ENCODE assay signal across 8 mouse cellular contexts in genomic region chr5:105731173-105731626, GRCm38 (mm10). TPM values are rescaled to one million over a fixed set of nuclear protein-coding genes. Genes with fewer than 3 reads are reported as not detected.
DNase-seq lines count a peak whose midpoint lies in the region; ATAC-seq and TF ChIP-seq lines count a peak whose summit lies in the region.

No protein-coding gene starts in this region.

- peaks cover 26% of the 10 kb centered on the region for H3K4me1 ChIP-seq in embryonic facial prominence, embryonic 13.5 days
- 0 out of 2 replicates have a peak, but pooled peaks cover 3% of the 10 kb centered on the region for H3K4me1 ChIP-seq in hindbrain, postnatal 0 days (ENCODE audit: insufficient read depth, low read length)

- no peak for ATAC-seq in embryonic facial prominence, embryonic 13.5 days (ENCODE audit: insufficient number of reproducible peaks, insufficient read depth, low FRiP score, low TSS enrichment, low read depth)
- ATAC-seq in hindbrain, postnatal 0 days = 0 out of 2 replicates have a peak, but pooled peaks have one; percentile 21

- no peaks in the 10 kb centered on the region for H3K9me3 ChIP-seq in embryonic facial prominence, embryonic 13.5 days
- H3K9me3 ChIP-seq in hindbrain, postnatal 0 days (ENCODE audit: low read length) = no peaks in the 10 kb centered on the region

- no peak overlapping the region for H3K27ac ChIP-seq in embryonic facial prominence, embryonic 13.5 days
- H3K27ac ChIP-seq in hindbrain, postnatal 0 days = no peak overlapping the region
- peak overlapping the region; percentile 68 for H3K27ac ChIP-seq in macrophage

- 0 out of 2 replicates have a peak, but pooled peaks cover 5% of the 10 kb centered on the region for H3K36me3 ChIP-seq in embryonic facial prominence, embryonic 13.5 days
- no peaks in the 10 kb centered on the region for H3K36me3 ChIP-seq in hindbrain, postnatal 0 days (ENCODE audit: insufficient read depth, low read length)
- H3K36me3 ChIP-seq in macrophage (ENCODE audit: inconsistent target) = no peaks in the 10 kb centered on the region

- no peaks in the 10 kb centered on the region for H3K27me3 ChIP-seq in embryonic facial prominence, embryonic 13.5 days
- no peaks in the 10 kb centered on the region for H3K27me3 ChIP-seq in hindbrain, postnatal 0 days (ENCODE audit: insufficient read depth, low read length)

- H3K4me3 ChIP-seq in embryonic facial prominence, embryonic 13.5 days = peak overlapping the region; percentile 61
- H3K4me3 ChIP-seq in hindbrain, postnatal 0 days (ENCODE audit: low read length) = peak overlapping the region; percentile 46
- H3K4me3 ChIP-seq in macrophage (ENCODE audit: inconsistent target) = peak overlapping the region; percentile 28; the same call in 1 of the 2 replicates

- peaks cover 57% of the 10 kb centered on the region for H3K79me2 ChIP-seq in macrophage (ENCODE audit: inconsistent target)

- no peak for TF ChIP-seq CTCF in hindbrain, postnatal 0 days (IDR thresholded peaks at IDR 0.05; ENCODE audit: low read depth)

- DNase-seq in spleen, postnatal 10 days (ENCODE audit: low spot score in 2 of 2) = peak; percentile 43 to 66
- no peak for DNase-seq in spleen, adult 18-20 months
- DNase-seq in hindbrain, postnatal 0 days (ENCODE audit: low spot score) = no peak
- DNase-seq in thymus, postnatal 25 days = peak; percentile 23
- no peak for DNase-seq in cerebellum, postnatal 25 days
- no peak for DNase-seq in frontal cortex, postnatal 14 days (ENCODE audit: low spot score in 2 of 2)

- peak overlapping the region; percentile 79 for H3K9ac ChIP-seq in embryonic facial prominence, embryonic 13.5 days
- no peak overlapping the region for H3K9ac ChIP-seq in hindbrain, postnatal 0 days (replicated peaks; ENCODE audit: low read length)

- peak overlapping the region; percentile 97 for H3K4me2 ChIP-seq in embryonic facial prominence, embryonic 13.5 days
- peak overlapping the region; percentile 95 for H3K4me2 ChIP-seq in hindbrain, postnatal 0 days (ENCODE audit: low read depth, low read length)

- WGBS in embryonic facial prominence, embryonic 13.5 days = 29% methylated on average over 16 of the region's 16 CpGs
- 33% methylated on average over 16 of the region's 16 CpGs for WGBS in hindbrain, postnatal 0 days
- WGBS in macrophage (ENCODE audit: missing documents) = 3% methylated on average over 16 of the region's 16 CpGs

RNA-seq across cellular contexts. Expression of gene Lrrc8d, which starts 31.4 kb away (rescaled TPM):
- polyA plus RNA-seq in embryonic facial prominence, embryonic 13.5 days (2015; fragmentation: Nextera tagmentation; extraction: Ambion mirVana) = 19.4 and 20.1 TPM in 2 replicates
- 11.7 and 14.2 TPM in 2 replicates for total RNA-seq in hindbrain, postnatal 0 days (2014; rRNA removed)
- polyA plus RNA-seq in hindbrain, postnatal 0 days (2015; fragmentation: Nextera tagmentation; extraction: Ambion mirVana) = 27.6 and 27.7 TPM in 2 replicates
- 100 to 1,000 TPM in 16 of 26 experiments, 10 to 100 TPM in 10; 73.6 to 483 (median 123) TPM for total RNA-seq in macrophage (2018; cell fraction: chromatin; rRNA removed)
- total RNA-seq in macrophage (2018; cell fraction: cytosol; rRNA removed) = 100 to 1,000 TPM in 1 of 26 experiments, 10 to 100 TPM in 25; 46.8 to 160 (median 59.8) TPM
- total RNA-seq in macrophage (2018; cell fraction: nucleus; rRNA removed) = 100 to 1,000 TPM in 14 of 26 experiments, 10 to 100 TPM in 12; 64.4 to 286 (median 111) TPM
- polyA plus RNA-seq in macrophage (2018) = 38.8 to 50.7 TPM (median 45.1 TPM) in 3 replicates

Comparison
In these comparisons a context has a peak if more than half of its experiments do, and no peak if none do; other contexts are left out.
1. DNase-seq: peak in spleen, postnatal 10 days (2 of 2) and thymus, postnatal 25 days (single experiment); none in spleen, adult 18-20 months (0 of 2), hindbrain, postnatal 0 days (single experiment), cerebellum, postnatal 25 days (0 of 2) and frontal cortex, postnatal 14 days (0 of 2).
2. Peak in every context shown above with its lines, with median percentiles within 50 percentile points of each other: H3K4me3 ChIP-seq.